Mouse (Mus musculus) forebrain, embryonic 16.5 days (tissue): Measurements from ENCODE around the gene Sestd1. TPM values are rescaled to one million over a fixed set of nuclear protein-coding genes. Genes with fewer than 3 reads are reported as not detected.

Source experiments
- ATAC-seq: fragments of 200-750 bp; cut with Nextera tagmentation; 2 replicates; pipeline ENCODE4 v1.8.0; 2017; ENCODE audit warnings: mild to moderate bottlenecking, moderate library complexity
- H3K27ac ChIP-seq: fragments of 300-500 bp; sonication (generic); 2 replicates; pipeline ENCODE4 v1.5.1; 2014; ENCODE audit warnings: low read length, control low read depth
- H3K27me3 ChIP-seq: fragments of 300-500 bp; sonication (generic); replicated peaks from 2 replicates; pipeline ENCODE4 v1.6.1; 2014; ENCODE audit warnings: low read length; ENCODE audit not compliant: control insufficient read depth, insufficient read depth
- H3K36me3 ChIP-seq: fragments of 300-500 bp; sonication (generic); 2 replicates; pipeline ENCODE4 v1.6.1; 2014; ENCODE audit not compliant: control insufficient read depth, insufficient read depth
- H3K4me1 ChIP-seq: fragments of 300-500 bp; sonication (generic); replicated peaks from 2 replicates; pipeline ENCODE4 v1.6.1; 2014; ENCODE audit warnings: low read length; ENCODE audit not compliant: control insufficient read depth, insufficient read depth
- H3K4me2 ChIP-seq: fragments of 300-500 bp; sonication (generic); 2 replicates; pipeline ENCODE4 v1.6.1; 2014; ENCODE audit warnings: mild to moderate bottlenecking, low read length, control low read depth
- H3K4me3 ChIP-seq: fragments of 300-500 bp; sonication (generic); replicated peaks from 2 replicates; pipeline ENCODE4 v1.5.1; 2014; ENCODE audit warnings: mild to moderate bottlenecking, low read length, control low read depth
- H3K9ac ChIP-seq: fragments of 300-500 bp; sonication (generic); replicated peaks from 2 replicates; pipeline ENCODE4 v1.6.1; 2014; ENCODE audit warnings: low read depth, low read length, control low read depth
- H3K9me3 ChIP-seq: fragments of 300-500 bp; sonication (generic); 2 replicates; pipeline ENCODE4 v1.6.1; 2016; ENCODE audit warnings: low read length; ENCODE audit not compliant: control insufficient read depth
- WGBS: fragments of 180-500 bp; shearing (Covaris S2); extraction: QIAGEN DNeasy Blood & Tissue Kit; methylation state at CpG from one replicate; pipeline ENCODE4 v1.1.7; 2014; 5-methylcytosine and 5-hydroxymethylcytosine counted together
- polyA plus RNA-seq: library from polyadenylated mRNA; unstranded; fragments of >200 nt; fragmentation: Nextera tagmentation; extraction: Ambion mirVana; gene quantifications from 2 replicates; pipeline ENCODE4 v1.2.1, GENCODE M21; 2015

The Sestd1 gene
- polyA plus RNA-seq, 1 experiment from 2014 or later: 38.4 TPM

DNA sequence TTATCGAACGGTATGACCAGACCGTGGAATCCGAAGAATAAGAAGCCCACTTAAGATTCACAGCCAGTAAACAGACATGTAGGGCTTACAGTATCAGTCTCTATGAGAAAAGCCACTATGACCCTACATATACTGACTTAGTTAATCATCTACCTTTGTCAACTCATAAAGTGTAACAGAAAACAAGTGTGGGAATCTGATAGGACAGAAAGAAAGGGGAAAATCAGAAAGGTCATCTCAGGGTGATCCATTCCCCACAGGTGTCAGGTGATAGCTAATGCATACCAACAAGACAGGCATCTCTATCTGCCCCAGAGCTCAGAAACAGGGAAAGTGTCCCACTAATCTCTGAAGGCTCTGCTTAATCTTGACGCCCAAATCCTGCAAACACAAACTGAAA, 4.5 kb downstream of the Sestd1 start:
- peaks cover 19% of the 10 kb centered on the region for H3K4me1 ChIP-seq
- no peak overlapping the region for H3K9ac ChIP-seq
- H3K27ac ChIP-seq: no peak overlapping the region
- no peaks in the 10 kb centered on the region for H3K27me3 ChIP-seq
- H3K4me3 ChIP-seq: no peak overlapping the region
- WGBS: 81% methylated on average over 5 of the region's 5 CpGs
- H3K36me3 ChIP-seq: no peaks in the 10 kb centered on the region
- ATAC-seq: no peak
- no peaks in the 10 kb centered on the region for H3K9me3 ChIP-seq
- H3K4me2 ChIP-seq: no peak overlapping the region

DNA sequence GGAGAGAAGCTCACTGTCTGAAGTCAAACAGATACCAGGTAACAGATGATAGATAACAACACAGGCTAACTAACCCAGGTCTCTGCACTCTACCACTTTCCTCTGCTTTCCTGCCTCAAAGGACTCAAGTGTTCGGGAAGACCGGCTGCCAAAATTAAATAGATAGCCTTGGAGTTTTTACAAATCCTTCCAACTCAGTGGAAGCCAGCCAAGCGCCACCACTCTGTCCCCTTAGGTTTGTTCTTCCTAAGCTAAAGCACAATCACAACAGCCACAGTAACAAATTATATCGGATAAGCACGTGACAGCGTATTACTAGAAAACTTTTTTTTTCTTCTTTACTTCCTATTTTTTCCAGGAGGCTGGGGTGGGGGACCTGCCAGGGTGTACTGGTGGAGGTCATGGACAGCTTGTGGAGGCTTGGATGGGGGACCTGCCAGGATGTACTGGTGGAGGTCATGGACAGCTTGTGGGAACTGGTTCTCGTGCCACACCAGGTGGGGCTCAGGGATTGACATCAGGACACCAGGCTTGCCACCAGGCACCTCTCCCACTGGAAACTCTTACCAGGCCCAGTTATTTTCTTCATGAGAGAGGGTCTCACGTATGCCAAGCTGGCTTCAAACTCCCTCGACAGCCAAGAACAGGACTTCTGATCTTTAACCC, 5.3 kb downstream of the Sestd1 start:
- no peak overlapping the region for H3K4me2 ChIP-seq
- no peak overlapping the region for H3K9ac ChIP-seq
- H3K36me3 ChIP-seq: no peaks in the 10 kb centered on the region
- no peaks in the 10 kb centered on the region for H3K9me3 ChIP-seq
- no peak for ATAC-seq
- WGBS: 70% methylated on average over 9 of the region's 9 CpGs
- no peak overlapping the region for H3K27ac ChIP-seq
- no peak overlapping the region for H3K4me3 ChIP-seq
- H3K4me1 ChIP-seq: peaks cover 19% of the 10 kb centered on the region
- no peaks in the 10 kb centered on the region for H3K27me3 ChIP-seq

DNA sequence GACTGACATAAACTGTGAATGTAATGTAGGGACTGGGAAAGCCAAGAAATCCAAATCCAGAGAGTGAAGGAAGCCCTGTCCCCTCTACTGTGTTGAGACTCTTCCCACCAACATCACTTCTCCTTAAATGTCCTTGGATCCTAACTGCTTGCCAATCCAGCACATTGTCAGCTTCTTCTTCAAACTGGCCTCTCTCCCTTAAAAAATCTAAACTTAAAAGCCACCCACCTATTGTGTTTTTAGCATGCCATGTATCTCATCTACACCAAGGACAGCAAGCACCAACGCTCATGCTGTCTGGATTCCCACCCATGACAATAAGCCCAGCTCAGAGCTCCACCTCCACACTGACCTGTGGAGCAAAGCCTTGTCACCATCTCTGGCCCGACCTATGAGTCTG, 7.4 kb downstream of the Sestd1 start:
- no peaks in the 10 kb centered on the region for H3K9me3 ChIP-seq
- no peaks in the 10 kb centered on the region for H3K36me3 ChIP-seq
- H3K27ac ChIP-seq: no peak overlapping the region
- H3K4me1 ChIP-seq: peaks cover 20% of the 10 kb centered on the region; the same call in 1 of the 2 replicates
- WGBS: 99% methylated on average over 2 of the region's 2 CpGs
- H3K27me3 ChIP-seq: no peaks in the 10 kb centered on the region
- H3K4me2 ChIP-seq: no peak overlapping the region
- no peak overlapping the region for H3K9ac ChIP-seq
- H3K4me3 ChIP-seq: no peak overlapping the region
- no peak for ATAC-seq

DNA sequence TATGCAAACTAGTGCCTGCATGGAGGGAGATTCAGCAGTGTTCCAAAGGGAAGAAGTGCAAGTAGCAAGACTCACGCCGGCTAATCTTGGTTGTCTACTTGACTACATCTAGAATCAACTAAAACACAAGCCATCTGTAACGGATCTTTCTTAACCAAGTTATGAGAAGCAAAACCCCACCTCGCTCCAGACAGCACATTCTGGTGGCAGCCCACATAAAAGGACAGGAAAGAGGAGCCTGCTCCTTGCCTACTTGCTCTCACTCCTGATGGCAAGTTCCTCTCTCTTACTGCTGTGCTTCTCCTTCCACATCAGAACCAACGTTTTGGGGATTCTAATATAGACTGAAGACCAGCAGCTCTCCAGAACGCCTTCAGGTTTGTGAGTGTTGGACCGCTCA, 9.6 kb downstream of the Sestd1 start:
- Histone ChIP-seq H3K9ac (no peak overlapping the region), H3K4me1 (peaks cover 24% of the 10 kb centered on the region; the same call in 1 of the 2 replicates), H3K9me3 (no peaks in the 10 kb centered on the region), H3K27ac (no peak overlapping the region), H3K27me3 (no peaks in the 10 kb centered on the region), H3K36me3 (no peaks in the 10 kb centered on the region), H3K4me2 (no peak overlapping the region), H3K4me3 (no peak overlapping the region)
- no peak for ATAC-seq
- WGBS: 91% methylated on average over 7 of the region's 7 CpGs

DNA sequence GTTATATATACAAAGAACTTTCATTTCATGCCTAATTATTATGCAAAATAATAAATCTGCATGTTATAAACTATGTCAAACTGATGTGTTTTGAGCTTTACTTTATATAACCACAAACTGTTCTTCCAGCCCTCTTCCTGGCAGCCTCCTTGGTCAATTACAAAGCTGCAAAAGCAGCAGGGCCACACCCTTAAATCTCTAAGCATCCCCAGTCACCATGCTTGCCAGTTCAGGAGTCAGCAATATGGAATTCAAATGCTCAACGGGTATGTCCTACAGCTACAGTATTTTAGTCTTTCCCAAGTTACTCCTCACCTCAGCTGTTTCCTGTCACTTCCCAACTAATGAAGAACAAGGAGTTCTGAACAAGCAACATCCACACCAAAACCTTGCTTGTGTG, 10.3 kb downstream of the Sestd1 start:
- no peak overlapping the region for H3K4me2 ChIP-seq
- WGBS: 94% methylated on average over 1 of the region's 1 CpGs
- ATAC-seq: no peak
- H3K4me3 ChIP-seq: no peak overlapping the region
- peaks cover 23% of the 10 kb centered on the region for H3K4me1 ChIP-seq
- H3K36me3 ChIP-seq: no peaks in the 10 kb centered on the region
- no peaks in the 10 kb centered on the region for H3K27me3 ChIP-seq
- H3K9ac ChIP-seq: no peak overlapping the region
- no peaks in the 10 kb centered on the region for H3K9me3 ChIP-seq
- H3K27ac ChIP-seq: no peak overlapping the region

DNA sequence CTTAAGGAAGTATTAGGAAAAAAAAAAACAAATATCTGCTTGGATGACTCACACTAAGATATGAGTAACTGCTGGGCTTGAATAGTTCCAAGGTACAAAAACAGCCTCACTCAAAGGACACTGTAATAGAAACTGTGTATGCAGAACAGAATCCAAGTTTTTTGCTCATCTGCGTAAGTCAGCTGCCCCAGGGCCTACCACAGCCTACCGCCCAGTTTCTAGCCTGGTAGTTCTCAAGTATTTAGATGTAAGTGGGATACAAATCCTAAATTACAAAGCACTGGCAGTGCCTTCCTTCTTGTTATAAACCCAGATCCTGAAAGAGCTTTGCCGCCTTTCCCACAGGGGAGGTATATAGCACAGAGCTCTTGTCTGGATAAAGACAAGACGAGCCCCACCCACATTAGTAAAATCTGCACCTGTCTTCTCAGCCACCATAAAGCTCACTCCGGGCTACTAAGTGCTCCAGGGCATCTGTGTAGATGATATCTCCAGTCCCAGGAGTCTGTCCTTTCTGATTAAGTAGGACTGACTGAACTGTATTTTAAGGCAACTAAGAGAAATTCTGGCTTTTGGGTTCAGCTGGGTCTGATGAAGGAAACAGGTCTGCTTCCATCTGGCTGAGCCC, 11.7 kb downstream of the Sestd1 start:
- Histone ChIP-seq H3K9ac (no peak overlapping the region), H3K4me3 (no peak overlapping the region), H3K36me3 (no peaks in the 10 kb centered on the region), H3K27ac (no peak overlapping the region), H3K4me1 (peaks cover 28% of the 10 kb centered on the region), H3K4me2 (no peak overlapping the region), H3K9me3 (no peaks in the 10 kb centered on the region), H3K27me3 (no peaks in the 10 kb centered on the region)
- 93% methylated on average over 5 of the region's 5 CpGs for WGBS
- ATAC-seq: no peak

DNA sequence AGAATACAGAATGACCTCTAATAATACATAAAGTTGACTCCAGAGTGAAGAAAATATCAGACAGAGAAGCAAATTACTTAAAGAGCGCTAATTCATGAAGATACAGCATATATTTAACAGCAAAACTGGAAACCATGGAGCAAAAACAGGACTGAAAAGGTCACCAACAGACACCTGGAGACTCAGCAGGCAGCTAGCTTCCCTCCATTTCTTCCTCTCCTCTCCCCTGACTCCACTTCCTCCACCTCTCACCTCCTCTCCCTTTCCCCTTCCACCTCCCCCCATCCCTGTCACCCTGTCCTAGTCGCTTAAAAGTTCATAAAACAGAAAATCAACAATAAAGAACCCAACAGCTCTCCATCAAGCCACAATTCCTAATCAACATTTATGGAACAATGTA, 13.5 kb downstream of the Sestd1 start:
- no peaks in the 10 kb centered on the region for H3K27me3 ChIP-seq
- H3K4me3 ChIP-seq: no peak overlapping the region
- no peak overlapping the region for H3K27ac ChIP-seq
- ATAC-seq: no peak
- H3K4me2 ChIP-seq: no peak overlapping the region
- WGBS: 94% methylated on average over 2 of the region's 2 CpGs
- H3K36me3 ChIP-seq: no peaks in the 10 kb centered on the region
- no peak overlapping the region for H3K9ac ChIP-seq
- peaks cover 26% of the 10 kb centered on the region for H3K4me1 ChIP-seq
- H3K9me3 ChIP-seq: no peaks in the 10 kb centered on the region

DNA sequence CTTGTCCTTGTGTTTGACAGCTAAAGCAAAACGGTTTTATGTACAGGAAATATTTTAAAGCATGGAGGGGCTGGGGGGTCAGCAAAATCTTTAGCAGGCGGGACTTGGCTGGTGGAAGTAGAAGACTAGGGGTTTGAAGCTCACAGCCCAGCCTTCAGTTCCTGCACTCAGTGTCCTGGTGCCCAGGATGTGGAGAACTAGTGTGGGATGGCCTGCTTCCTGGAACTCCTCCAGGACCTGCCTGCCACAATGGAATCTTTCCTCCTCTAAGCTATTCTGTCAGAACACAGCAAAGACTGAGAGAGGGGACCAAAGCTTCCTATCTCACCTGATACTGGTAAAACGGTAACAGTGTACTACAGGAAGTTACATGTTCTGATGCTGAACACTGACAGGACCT, 14.4 kb downstream of the Sestd1 start:
- Histone ChIP-seq H3K4me1 (peaks cover 26% of the 10 kb centered on the region), H3K9me3 (no peaks in the 10 kb centered on the region), H3K4me3 (no peak overlapping the region), H3K4me2 (no peak overlapping the region), H3K36me3 (no peaks in the 10 kb centered on the region), H3K27ac (no peak overlapping the region; the same call in 1 of the 2 replicates), H3K9ac (no peak overlapping the region), H3K27me3 (no peaks in the 10 kb centered on the region)
- 79% methylated on average over 3 of the region's 3 CpGs for WGBS
- ATAC-seq: no peak

DNA sequence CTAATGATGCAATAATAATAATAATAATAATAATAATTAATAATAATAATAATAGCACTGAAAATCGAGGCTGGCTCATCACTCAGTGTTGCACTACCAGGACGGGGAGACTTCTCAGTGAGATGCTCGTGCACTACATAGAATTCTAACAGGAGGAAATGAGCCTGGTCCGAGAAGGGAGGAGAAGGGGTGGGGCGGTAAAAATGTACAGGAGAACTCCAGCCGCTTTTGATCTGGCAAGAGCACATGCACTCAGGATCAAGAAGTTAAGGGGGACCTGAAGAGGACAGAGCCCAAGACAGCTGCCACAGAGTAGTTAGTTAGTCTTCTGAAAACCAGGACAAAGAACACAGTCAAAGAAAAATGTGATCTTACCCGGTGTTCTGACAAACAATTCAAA, 15.1 kb downstream of the Sestd1 start:
- no peak overlapping the region for H3K9ac ChIP-seq
- H3K4me1 ChIP-seq: peaks cover 26% of the 10 kb centered on the region
- no peaks in the 10 kb centered on the region for H3K36me3 ChIP-seq
- no peak overlapping the region for H3K4me2 ChIP-seq
- H3K9me3 ChIP-seq: no peaks in the 10 kb centered on the region
- 79% methylated on average over 7 of the region's 7 CpGs for WGBS
- no peaks in the 10 kb centered on the region for H3K27me3 ChIP-seq
- ATAC-seq: no peak
- H3K27ac ChIP-seq: no peak overlapping the region
- H3K4me3 ChIP-seq: no peak overlapping the region
